Mouse (Mus musculus): Measurements from ENCODE around the gene Abr. TPM values are rescaled to one million over a fixed set of nuclear protein-coding genes. Genes with fewer than 3 reads are reported as not detected.

The Abr gene
- total RNA-seq (2014; fragmentation: Nextera tagmentation) (7.2 TPM in 2 replicates), total RNA-seq (2017) (8.0 and 10.9 TPM in 2 replicates)

GRCm38 (mm10) chr11:76622152-76622565 lies at the start of gene Abr:
Gene Abr, minus strand, starts transcription at chr11:76622314.
- ATAC-seq (replicated peaks; ENCODE audit: low FRiP score, low TSS enrichment, poor library complexity, severe bottlenecking) = no peak

DNA sequence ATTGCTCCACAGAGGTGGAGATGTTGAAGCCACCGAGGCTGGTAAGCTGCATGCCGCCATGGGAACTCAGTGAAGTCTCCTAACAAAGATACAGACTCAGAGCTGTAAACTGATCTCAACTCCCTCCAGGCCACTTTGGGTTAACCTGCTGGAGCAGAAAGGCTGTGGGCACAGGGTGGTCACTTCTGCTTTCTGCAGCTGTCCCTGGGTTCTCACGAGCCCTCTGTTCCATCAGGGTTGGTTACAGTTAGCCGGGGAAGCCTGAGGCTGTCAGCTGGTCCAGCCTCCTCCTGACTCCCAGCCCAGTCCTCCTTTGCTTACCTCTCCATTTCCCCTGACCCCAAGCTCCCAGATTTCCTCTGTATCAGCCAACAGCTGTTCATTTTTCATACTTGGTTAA lies 45.7 kb upstream of the Abr start:
- ATAC-seq (replicated peaks; ENCODE audit: low FRiP score, low TSS enrichment, poor library complexity, severe bottlenecking) = no peak

DNA sequence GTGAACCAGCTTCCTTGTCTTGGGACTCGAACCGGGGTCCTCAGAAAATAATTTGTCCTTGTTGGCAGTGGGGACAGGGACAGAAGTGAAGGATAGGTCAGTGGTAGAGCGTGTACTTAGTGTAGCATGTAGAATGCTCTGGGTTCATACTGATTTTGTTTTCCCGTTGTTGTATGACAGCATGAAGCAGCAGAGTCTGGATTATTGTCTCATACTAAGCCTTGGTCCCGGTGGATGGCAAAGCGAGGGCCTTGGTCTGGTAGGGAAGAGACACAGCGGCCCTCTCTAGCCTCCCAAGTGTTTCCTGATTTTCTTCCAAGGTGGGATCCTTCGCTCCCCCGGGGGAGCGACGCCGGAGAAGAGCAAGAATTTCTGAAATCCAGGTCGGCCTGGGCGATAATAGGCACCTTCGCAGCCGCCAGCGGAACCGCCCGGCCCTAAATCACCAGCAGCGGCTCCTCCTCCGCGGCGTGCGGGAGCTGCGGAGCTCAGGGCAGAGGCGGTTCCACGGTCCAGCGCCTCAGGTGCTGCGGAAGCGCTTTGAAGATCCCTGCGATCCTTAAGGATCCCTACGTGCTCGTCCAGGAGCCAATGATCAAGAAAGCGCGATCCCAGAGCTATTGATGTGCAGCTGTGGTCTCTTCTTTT lies 44.0 kb upstream of the Abr start:
- ATAC-seq (replicated peaks; ENCODE audit: low FRiP score, low TSS enrichment, poor library complexity, severe bottlenecking) = no peak

- no peak for ATAC-seq (replicated peaks; ENCODE audit: low FRiP score, low TSS enrichment, poor library complexity, severe bottlenecking)
These were observed 39.8 kb upstream of the Abr start for GRCm38 (mm10) chr11:76661790-76662468.

DNA sequence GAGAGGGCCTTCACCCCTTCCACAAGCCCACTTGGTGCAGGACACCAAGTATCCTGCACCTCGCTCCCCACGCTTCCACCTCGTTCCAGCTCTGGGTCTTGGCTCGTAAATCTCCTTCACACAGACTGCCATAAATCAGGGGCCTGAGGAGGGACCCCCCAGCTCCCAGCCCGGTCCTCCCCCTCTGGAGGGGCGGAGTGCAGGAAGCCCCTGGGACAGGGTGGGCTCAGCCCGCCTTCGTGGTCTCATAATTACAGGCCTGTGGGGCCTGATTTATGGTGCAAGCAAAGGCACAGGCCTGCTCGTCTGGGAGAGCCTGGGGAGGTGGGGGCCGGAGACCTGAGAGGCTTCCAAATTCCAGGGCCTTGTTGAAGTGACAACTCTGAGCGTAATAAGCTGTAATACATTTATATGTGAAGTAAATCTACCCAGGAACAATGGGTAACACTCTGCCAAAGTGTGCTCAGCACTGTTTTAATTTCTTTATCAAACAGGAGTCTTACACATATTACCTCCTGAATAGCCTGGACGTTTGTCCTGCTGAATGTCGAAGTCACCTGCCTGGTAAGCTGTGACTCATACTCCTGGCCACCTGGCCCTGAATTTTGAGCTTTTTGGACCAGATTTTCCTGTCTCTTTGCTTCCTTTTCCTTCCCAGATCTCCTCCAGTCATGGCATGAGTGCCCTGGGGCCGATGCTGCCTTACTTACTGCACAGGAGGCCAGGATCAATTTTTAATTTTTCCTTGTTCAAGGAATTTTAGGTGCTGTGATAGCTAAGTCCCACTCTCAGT lies 37.2 kb upstream of the Abr start:
- no peak for ATAC-seq (replicated peaks; ENCODE audit: low FRiP score, low TSS enrichment, poor library complexity, severe bottlenecking)

- ATAC-seq (replicated peaks; ENCODE audit: low FRiP score, low TSS enrichment, poor library complexity, severe bottlenecking) = no peak
These were observed 35.4 kb upstream of the Abr start for GRCm38 (mm10) chr11:76657450-76657970.

GRCm38 (mm10) chr11:76655106-76655505 lies 33.0 kb upstream of the Abr start:
- ATAC-seq (replicated peaks; ENCODE audit: low FRiP score, low TSS enrichment, poor library complexity, severe bottlenecking) = peak; percentile 59; the same call in 1 of the 2 replicates

- ATAC-seq (replicated peaks; ENCODE audit: low FRiP score, low TSS enrichment, poor library complexity, severe bottlenecking) = no peak
These were observed 30.8 kb upstream of the Abr start for GRCm38 (mm10) chr11:76652838-76653334.

GRCm38 (mm10) chr11:76650862-76651560 lies 28.9 kb upstream of the Abr start:
- ATAC-seq (replicated peaks; ENCODE audit: low FRiP score, low TSS enrichment, poor library complexity, severe bottlenecking) = no peak

DNA sequence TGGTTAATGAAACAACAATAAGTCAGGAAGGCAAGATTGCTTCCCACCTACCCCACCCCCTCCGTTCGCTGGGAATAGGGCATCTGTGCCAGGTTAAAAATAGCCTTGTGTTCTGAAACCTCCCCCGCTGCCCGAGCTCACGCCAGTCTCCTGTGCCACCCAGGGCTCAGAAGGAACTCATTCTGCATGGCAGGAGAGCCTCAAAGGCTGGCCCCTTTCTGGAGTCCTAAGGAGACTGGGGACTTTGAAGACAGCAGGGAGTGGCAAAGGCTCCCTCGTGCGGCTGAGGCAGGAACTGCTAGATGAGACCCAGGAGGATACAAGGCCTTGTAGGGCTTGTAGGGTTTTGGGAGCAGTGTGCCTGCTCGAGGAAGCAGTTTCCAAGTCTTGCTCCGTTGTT lies 25.4 kb upstream of the Abr start:
- ATAC-seq (replicated peaks; ENCODE audit: low FRiP score, low TSS enrichment, poor library complexity, severe bottlenecking) = peak; percentile 85

- ATAC-seq (replicated peaks; ENCODE audit: low FRiP score, low TSS enrichment, poor library complexity, severe bottlenecking) = no peak
These were observed 24.9 kb upstream of the Abr start for GRCm38 (mm10) chr11:76647062-76647461.

DNA sequence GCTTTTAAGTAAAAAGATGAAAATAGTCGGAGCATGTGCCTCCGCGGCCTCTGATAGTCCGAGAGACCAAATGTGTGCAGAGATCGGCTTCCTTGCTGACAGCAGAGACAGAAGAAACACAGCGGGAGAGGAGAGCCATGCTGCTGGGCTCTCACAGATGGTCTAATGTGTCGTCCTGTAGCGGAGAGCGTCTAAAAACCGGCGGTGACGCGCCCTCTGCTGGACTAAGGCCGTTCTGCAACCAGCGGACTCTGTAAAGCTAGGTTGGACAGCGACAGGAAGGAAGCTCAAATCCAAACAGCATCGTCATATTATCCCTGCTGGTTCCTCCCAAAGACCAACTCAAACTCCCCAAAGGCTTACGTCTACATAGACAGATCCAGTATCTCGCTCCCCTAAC lies 23.8 kb upstream of the Abr start:
- ATAC-seq (replicated peaks; ENCODE audit: low FRiP score, low TSS enrichment, poor library complexity, severe bottlenecking) = peak; percentile 83

DNA sequence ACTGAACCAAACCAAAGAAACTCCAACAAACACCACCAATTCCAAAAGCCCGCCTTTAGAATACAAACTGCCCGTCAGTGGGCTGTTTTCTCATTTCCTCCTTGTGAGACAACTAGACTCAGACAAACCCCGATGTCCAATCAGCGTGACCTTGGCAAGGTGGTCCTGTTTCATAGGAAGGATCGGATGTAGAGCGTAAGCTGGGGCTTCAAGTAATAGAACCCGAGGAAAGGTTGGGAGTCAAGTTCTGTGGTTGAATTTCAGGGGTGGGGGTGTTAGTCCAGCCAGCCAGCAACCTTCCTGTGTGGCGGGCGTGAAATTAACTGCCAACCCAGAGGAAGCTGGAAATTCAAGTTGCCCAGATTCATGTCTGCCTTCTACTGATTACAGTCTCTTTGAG lies 22.9 kb upstream of the Abr start:
- no peak for ATAC-seq (replicated peaks; ENCODE audit: low FRiP score, low TSS enrichment, poor library complexity, severe bottlenecking)

DNA sequence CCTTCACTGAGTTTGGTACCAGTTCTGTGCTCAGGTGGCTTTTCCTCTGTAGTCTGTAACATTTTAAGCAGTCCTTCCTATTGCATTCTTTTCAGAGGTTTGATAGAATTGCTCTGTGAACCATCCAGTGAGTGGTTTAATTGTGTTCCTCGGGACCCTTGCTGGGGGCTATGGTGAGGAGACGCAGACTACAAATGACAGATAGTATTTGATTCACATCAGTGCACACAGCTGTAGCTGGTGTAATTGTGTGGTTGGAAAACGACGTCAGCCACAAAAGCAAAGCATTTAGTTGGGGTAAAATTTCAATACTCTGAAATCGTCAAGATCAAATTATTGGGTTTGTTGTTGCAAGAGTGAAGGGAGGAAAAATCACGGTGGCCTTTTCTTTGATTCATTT lies 22.1 kb upstream of the Abr start:
- ATAC-seq (replicated peaks; ENCODE audit: low FRiP score, low TSS enrichment, poor library complexity, severe bottlenecking) = no peak

DNA sequence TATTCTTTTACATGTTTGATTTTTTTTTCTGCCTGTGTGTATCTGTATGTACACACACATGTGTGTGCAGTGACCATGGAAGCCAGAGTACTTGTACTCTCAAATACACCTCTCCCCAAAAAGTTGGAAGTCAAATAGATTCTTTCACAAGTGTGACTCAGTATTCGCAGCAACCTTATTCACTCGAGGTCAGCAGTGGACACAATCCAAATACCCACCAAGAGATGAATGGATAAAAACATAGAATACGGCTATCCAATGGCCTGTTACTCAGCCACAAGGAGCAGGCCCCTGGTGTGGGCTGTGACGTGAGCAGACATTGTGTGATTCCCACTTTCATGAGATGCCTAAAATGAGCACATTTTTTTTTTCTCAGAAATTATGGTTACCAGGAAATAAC lies 18.1 kb upstream of the Abr start:
- no peak for ATAC-seq (replicated peaks; ENCODE audit: low FRiP score, low TSS enrichment, poor library complexity, severe bottlenecking)

- no peak for ATAC-seq (replicated peaks; ENCODE audit: low FRiP score, low TSS enrichment, poor library complexity, severe bottlenecking)
These were observed 17.3 kb upstream of the Abr start for GRCm38 (mm10) chr11:76639269-76639985.

GRCm38 (mm10) chr11:76630487-76630886 lies 8.4 kb upstream of the Abr start:
- ATAC-seq (replicated peaks; ENCODE audit: low FRiP score, low TSS enrichment, poor library complexity, severe bottlenecking) = no peak

DNA sequence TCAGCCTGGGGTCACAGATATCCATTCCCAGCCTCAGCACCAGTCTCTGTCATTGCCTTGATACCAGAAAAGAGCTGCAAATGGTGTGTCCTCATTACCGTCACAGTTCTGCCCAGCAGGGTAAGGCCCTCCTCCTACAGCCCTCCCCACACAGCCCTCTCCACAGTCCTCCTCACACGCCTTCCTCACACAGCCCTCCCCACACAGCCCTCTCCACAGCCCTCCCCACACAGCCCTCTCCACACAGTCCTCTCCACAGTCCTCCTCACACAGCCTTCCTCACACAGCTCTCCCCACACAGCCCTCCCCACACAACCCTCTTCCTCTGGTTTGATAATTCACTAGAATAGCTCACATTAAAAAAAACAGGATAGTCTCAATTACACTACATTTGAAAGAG lies 7.9 kb upstream of the Abr start:
- ATAC-seq (replicated peaks; ENCODE audit: low FRiP score, low TSS enrichment, poor library complexity, severe bottlenecking) = no peak

DNA sequence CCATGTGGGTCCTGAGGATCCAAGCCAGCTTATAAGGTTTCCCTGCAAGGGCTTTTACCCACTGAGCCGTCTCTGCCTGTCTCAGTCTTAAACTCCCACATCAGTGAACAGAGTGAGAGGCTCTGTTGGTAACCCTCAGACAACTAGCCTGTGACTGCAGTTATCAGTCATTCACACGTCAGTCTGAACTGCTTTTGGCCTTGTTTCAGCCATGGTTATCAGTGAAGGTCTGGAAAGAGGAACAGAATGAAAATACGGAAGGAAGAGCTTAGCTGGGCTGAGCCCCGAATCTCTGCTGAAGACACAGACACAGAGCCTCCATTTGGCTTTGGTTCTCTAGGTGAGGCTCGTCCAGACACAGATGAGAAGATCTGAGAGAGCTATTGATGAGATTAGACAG lies 6.5 kb upstream of the Abr start:
- ATAC-seq (replicated peaks; ENCODE audit: low FRiP score, low TSS enrichment, poor library complexity, severe bottlenecking) = peak; percentile 89

All from megakaryocyte-erythroid progenitor cell, adult 5-6 weeks (primary cell).